Comparison of ENCODE assay signal across 23 mouse cellular contexts in genomic region chr10:63272868-63273267, GRCm38 (mm10). TPM values are rescaled to one million over a fixed set of nuclear protein-coding genes. Genes with fewer than 3 reads are reported as not detected.
DNase-seq lines count a peak whose midpoint lies in the region; ATAC-seq and TF ChIP-seq lines count a peak whose summit lies in the region.
"Had no signal": no experiment of that assay in that cellular context is flagged by ENCODE, and none has a peak within 500 bp of the region (broad histone marks: within the 10 kb centered on the region; RNA-seq: fewer than 3 reads in every experiment).

No protein-coding gene starts in this region.

- H3K4me1 ChIP-seq in intestine, embryonic 15.5 days (replicated peaks): no peaks in the 10 kb centered on the region
- H3K4me1 ChIP-seq in intestine, postnatal 0 days (replicated peaks; ENCODE audit: control insufficient read depth, insufficient read depth, low read length): no peaks in the 10 kb centered on the region
- peaks cover 9% of the 10 kb centered on the region for H3K4me1 ChIP-seq in liver, embryonic 11.5 days (replicated peaks; ENCODE audit: control insufficient read depth, insufficient read depth, low read length)
- no peaks in the 10 kb centered on the region for H3K4me1 ChIP-seq in limb, embryonic 10.5 days
- H3K4me1 ChIP-seq: embryonic facial prominence, embryonic 13.5 days; forebrain, embryonic 13.5 days; heart, embryonic 15.5 days; kidney, embryonic 15.5 days; midbrain, embryonic 12.5 days; neural tube, embryonic 13.5 days had no signal

- H3K9me3 ChIP-seq in intestine, embryonic 15.5 days: no peaks in the 10 kb centered on the region
- no peaks in the 10 kb centered on the region for H3K9me3 ChIP-seq in intestine, postnatal 0 days (ENCODE audit: control insufficient read depth)
- H3K9me3 ChIP-seq in liver, embryonic 11.5 days (ENCODE audit: control insufficient read depth, low read length): no peaks in the 10 kb centered on the region
- no peaks in the 10 kb centered on the region for H3K9me3 ChIP-seq in limb, embryonic 10.5 days (replicated peaks)
- H3K9me3 ChIP-seq: embryonic facial prominence, embryonic 13.5 days; forebrain, embryonic 13.5 days; heart, embryonic 15.5 days; kidney, embryonic 15.5 days; midbrain, embryonic 12.5 days; neural tube, embryonic 13.5 days had no signal

- no peak overlapping the region for H3K9ac ChIP-seq in intestine, embryonic 15.5 days
- no peak overlapping the region for H3K9ac ChIP-seq in intestine, postnatal 0 days (ENCODE audit: low read depth, low read length)
- no peak overlapping the region for H3K9ac ChIP-seq in liver, embryonic 11.5 days (ENCODE audit: low read depth, low read length)
- H3K9ac ChIP-seq: embryonic facial prominence, embryonic 13.5 days; forebrain, embryonic 13.5 days; heart, embryonic 15.5 days; kidney, embryonic 15.5 days; midbrain, embryonic 12.5 days; neural tube, embryonic 13.5 days had no signal

- no peaks in the 10 kb centered on the region; the same call in 1 of the 2 replicates for H3K36me3 ChIP-seq in intestine, embryonic 15.5 days
- H3K36me3 ChIP-seq in intestine, postnatal 0 days (ENCODE audit: control insufficient read depth, insufficient read depth): peaks cover 41% of the 10 kb centered on the region
- H3K36me3 ChIP-seq in liver, embryonic 11.5 days (ENCODE audit: control insufficient read depth, insufficient read depth, low read length): peaks cover 11% of the 10 kb centered on the region
- H3K36me3 ChIP-seq in limb, embryonic 10.5 days: peaks cover 75% of the 10 kb centered on the region

- H3K27ac ChIP-seq in intestine, embryonic 15.5 days: no peak overlapping the region
- H3K27ac ChIP-seq in intestine, postnatal 0 days (ENCODE audit: low read depth, low read length): no peak overlapping the region
- peak overlapping the region; percentile 70 for H3K27ac ChIP-seq in liver, embryonic 11.5 days (ENCODE audit: low read depth, low read length)
- no peak overlapping the region for H3K27ac ChIP-seq in limb, embryonic 10.5 days
- H3K27ac ChIP-seq: embryonic facial prominence, embryonic 13.5 days; forebrain, embryonic 13.5 days; heart, embryonic 15.5 days; kidney, embryonic 15.5 days; layer of hippocampus, adult 2 months; midbrain, embryonic 12.5 days; neural tube, embryonic 13.5 days had no signal

- 89% methylated on average over 5 of the region's 5 CpGs for WGBS in intestine, embryonic 15.5 days
- WGBS in intestine, postnatal 0 days: 93% methylated on average over 5 of the region's 5 CpGs
- 78% methylated on average over 5 of the region's 5 CpGs for WGBS in liver, embryonic 11.5 days
- WGBS in limb, embryonic 10.5 days: 92% methylated on average over 5 of the region's 5 CpGs

- no peak for TF ChIP-seq CTCF in intestine, postnatal 0 days (IDR thresholded peaks at IDR 0.05; ENCODE audit: low read depth)

- H3K4me2 ChIP-seq in intestine, embryonic 15.5 days (replicated peaks): no peak overlapping the region
- H3K4me2 ChIP-seq in intestine, postnatal 0 days (replicated peaks; ENCODE audit: low read depth): no peak overlapping the region
- H3K4me2 ChIP-seq in liver, embryonic 11.5 days: peak overlapping the region; percentile 19
- H3K4me2 ChIP-seq: embryonic facial prominence, embryonic 13.5 days; forebrain, embryonic 13.5 days; heart, embryonic 15.5 days; kidney, embryonic 15.5 days; midbrain, embryonic 12.5 days; neural tube, embryonic 13.5 days had no signal

- no peak overlapping the region for H3K4me3 ChIP-seq in intestine, embryonic 15.5 days (replicated peaks)
- no peak overlapping the region for H3K4me3 ChIP-seq in intestine, postnatal 0 days (ENCODE audit: low read depth, low read length)
- H3K4me3 ChIP-seq in liver, embryonic 11.5 days (ENCODE audit: low read depth, low read length): no peak overlapping the region
- H3K4me3 ChIP-seq in limb, embryonic 10.5 days: no peak overlapping the region
- H3K4me3 ChIP-seq: embryonic facial prominence, embryonic 13.5 days; forebrain, embryonic 13.5 days; heart, embryonic 15.5 days; kidney, embryonic 15.5 days; layer of hippocampus, adult 2 months; midbrain, embryonic 12.5 days; neural tube, embryonic 13.5 days had no signal

- peak; percentile 48 for DNase-seq in c-Kit-positive CD71-positive TER-119-negative erythroid progenitor cells, embryonic 14.5 days (ENCODE audit: low read depth)
- DNase-seq in liver, embryonic 11.5 days (ENCODE audit: low spot score): no peak
- no peak for DNase-seq in layer of hippocampus, adult 18-20 months (ENCODE audit: low spot score in 2 of 2)
- no peak for DNase-seq in limb, embryonic 10.5 days (ENCODE audit: low spot score)
- DNase-seq in gastrocnemius, postnatal 10 days: no peak
- DNase-seq: cerebellum, adult 2 months; left cerebral cortex, postnatal 4 days; lung, adult 2 months; lung, postnatal 4 days; right cerebral cortex, postnatal 4 days; thymus, adult 2 months had no signal

- H3K27me3 ChIP-seq in intestine, embryonic 15.5 days (replicated peaks): no peaks in the 10 kb centered on the region
- H3K27me3 ChIP-seq in intestine, postnatal 0 days (replicated peaks; ENCODE audit: control insufficient read depth, insufficient read depth, low read length): no peaks in the 10 kb centered on the region
- H3K27me3 ChIP-seq in liver, embryonic 11.5 days (replicated peaks; ENCODE audit: control insufficient read depth, insufficient read depth, low read length): no peaks in the 10 kb centered on the region
- H3K27me3 ChIP-seq in limb, embryonic 10.5 days (ENCODE audit: low read depth, poor library complexity, severe bottlenecking): no peaks in the 10 kb centered on the region
- H3K27me3 ChIP-seq: embryonic facial prominence, embryonic 13.5 days; forebrain, embryonic 13.5 days; heart, embryonic 15.5 days; kidney, embryonic 15.5 days; midbrain, embryonic 12.5 days; neural tube, embryonic 13.5 days; Patski had no signal

- peak; percentile 39; the same call in 1 of the 2 replicates for ATAC-seq in intestine, embryonic 15.5 days
- no peak for ATAC-seq in intestine, postnatal 0 days
- peak; percentile 82 for ATAC-seq in liver, embryonic 11.5 days (replicated peaks; ENCODE audit: low FRiP score)
- ATAC-seq in megakaryocyte-erythroid progenitor cell, adult 5-6 weeks (replicated peaks; ENCODE audit: low FRiP score, low TSS enrichment, poor library complexity, severe bottlenecking): peak; percentile 73
- ATAC-seq: forebrain, embryonic 13.5 days; inflammation-experienced regulatory T-cells, adult 6 months; Patski had no signal

RNA-seq across cellular contexts. Expression of gene Herc4, which starts 29.3 kb away (rescaled TPM):
- 30.2 and 33.3 TPM in 2 replicates for polyA plus RNA-seq in intestine, embryonic 15.5 days (2015; fragmentation: Nextera tagmentation; extraction: Ambion mirVana)
- 19.2 and 21.4 TPM in 2 replicates for polyA plus RNA-seq in intestine, postnatal 0 days (2015; fragmentation: Nextera tagmentation; extraction: Ambion mirVana)
- 46.1 and 48.8 TPM in 2 replicates for polyA plus RNA-seq in liver, embryonic 11.5 days (2014; fragmentation: Nextera tagmentation; extraction: Ambion mirVana)
- total RNA-seq in megakaryocyte-erythroid progenitor cell, adult 5-6 weeks (2014; fragmentation: Nextera tagmentation): 78.6 and 81.4 TPM in 2 replicates
- total RNA-seq in megakaryocyte-erythroid progenitor cell, adult 5-6 weeks (2017): 62.7 and 77.5 TPM in 2 replicates
- total RNA-seq in layer of hippocampus, adult 18-20 months (2021): 10 to 100 TPM; 31.7 to 36.1 TPM
- 44.3 and 48.6 TPM in 2 replicates for polyA plus RNA-seq in limb, embryonic 10.5 days (2016; fragmentation: Nextera tagmentation; extraction: Ambion mirVana)
- 10 to 100 TPM; 22.6 to 32.1 TPM for total RNA-seq in gastrocnemius, postnatal 10 days (2021)
